Mouse (Mus musculus) frontal cortex, postnatal 25 days (tissue): ENCODE measurements around the gene Hspa12b.

Experiments used
- DNase-seq, 2 experiments: peaks; one replicate each; pipeline ENCODE4 v3.0.0; 2022; ENCODE audit warnings: low spot score in 2 of 2

Gene Hspa12b

DNA sequence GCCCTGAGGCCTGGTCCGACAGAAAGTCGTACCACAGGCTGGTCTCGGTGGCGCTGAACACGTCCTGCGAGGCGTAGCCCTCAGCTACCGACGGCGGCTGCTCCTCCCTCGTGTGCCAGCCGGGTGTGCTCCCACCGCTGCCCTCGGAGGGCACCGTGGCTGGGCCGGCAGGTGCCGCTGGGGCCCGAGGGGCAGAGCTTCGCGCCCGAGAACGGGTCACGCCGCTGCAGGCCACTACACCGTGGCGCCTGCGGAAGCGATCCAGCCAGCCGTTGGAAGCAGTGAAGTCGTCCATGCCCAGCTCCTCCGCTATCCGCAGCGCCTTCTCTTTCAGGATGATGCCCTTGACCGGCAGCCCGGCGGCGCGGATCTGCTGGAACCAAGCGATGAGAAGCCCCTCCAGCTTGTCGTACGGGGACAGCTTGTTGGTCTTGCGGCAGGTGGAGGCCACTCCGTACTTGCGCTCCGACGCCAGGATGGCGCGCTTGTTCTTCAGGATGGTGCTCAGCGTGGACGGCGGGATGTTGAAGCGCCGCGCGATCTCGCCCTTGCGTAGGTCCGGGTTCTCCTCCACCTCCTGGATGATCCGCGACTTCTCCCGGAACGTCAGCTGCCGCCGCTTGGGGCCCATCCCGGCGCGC, 52.3 kb downstream of the Hspa12b start:
- DNase-seq, result peak; percentile 34 to 43

DNA sequence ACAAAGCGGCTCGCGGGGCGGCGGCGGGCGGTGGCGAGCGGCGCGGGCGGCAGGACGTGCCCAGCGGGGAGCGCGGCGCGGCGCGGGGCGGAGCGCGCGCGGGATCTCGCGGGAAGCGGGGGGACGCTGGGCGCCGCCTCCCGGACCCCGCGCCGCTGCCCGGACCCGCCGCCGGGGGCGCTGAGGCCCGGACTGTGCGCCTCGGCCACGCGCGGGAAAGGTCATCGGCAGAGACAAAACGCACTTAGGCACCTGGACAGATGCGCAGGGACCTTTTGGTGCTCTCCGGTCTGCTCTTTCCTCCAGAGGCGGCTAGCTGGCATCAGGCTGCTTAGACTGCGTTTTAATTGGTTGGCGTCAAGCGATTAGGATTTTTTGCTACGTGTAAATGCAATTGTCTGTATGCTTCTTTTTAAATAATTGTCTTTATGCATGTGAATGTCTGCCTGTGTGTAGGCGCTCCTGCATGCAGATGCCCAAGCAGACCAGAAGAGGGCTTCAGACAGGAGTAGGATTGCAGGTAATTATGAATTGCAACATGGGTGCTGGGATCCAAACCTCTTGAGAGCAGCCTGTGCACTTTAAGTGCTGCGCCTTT, 53.0 kb downstream of the Hspa12b start, which contains the start of gene Cenpb:
Cenpb (minus strand) TSS at position 78 of the 598 bp plus-strand sequence.
- DNase-seq, result peak; percentile 68 to 77

DNA sequence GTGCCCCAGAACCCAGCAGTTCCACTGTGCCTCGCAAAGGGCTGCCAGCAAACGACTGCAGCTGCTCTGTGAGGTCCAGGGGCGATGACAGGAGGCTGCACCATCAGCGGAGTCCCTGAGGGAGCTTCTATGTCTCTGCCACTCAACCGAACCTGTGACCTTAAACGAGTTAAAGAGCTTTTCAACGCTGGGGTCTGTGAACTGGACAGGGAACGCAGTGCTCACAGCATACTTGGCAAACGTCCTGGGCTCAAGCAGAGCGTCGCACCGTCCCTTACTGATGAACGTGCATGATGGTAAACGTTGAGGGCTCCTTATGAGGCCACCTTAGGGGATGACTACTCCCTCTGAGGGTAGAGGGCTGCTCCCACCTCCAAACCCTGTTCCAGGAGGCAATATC, 59.3 kb downstream of the Hspa12b start:
- DNase-seq, result no peak

DNA sequence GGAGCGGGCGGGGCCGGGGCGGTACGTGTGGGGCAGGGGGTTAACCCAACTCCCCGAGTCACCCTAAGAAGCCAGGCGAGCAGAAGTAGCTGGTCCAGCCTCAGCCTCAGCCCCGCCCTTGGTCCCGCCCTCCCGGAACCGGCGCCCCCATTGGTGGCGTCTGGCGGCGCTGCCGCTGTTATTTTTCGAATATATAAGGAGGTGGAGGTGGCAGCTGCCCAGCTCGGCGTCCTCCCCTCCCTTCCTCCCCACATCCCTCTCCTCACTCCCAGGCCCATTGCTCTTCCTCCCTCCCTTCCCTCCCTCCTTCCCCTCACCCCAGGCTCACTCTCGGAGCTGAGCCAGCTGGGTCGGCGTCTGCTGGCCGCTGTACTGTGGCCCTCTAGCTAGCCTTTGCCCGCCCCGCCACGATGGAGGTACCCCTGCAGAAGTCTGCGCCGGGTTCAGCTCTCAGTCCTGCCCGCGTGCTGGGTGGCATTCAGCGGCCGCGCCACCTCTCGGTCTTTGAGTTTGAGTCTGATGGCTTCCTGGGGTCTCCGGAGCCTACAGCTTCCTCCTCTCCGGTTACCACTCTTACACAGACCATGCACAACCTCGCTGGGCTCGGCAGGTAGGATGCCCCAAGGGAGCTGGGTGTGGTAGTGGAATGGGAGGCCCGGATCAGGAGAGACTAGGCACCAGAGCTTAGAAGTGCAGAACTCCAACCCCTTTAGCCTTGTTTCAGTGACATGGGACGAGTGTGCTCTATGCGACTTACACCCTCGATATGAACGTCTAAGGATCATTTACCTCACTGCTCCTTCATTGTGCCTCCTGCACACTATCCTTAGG, 59.9 kb downstream of the Hspa12b start, which contains the start of the genes Cdc25b and Spef1:
Cdc25b (plus strand) TSS at position 179 of the 831 bp plus-strand sequence.
Spef1 (minus strand) TSS at position 512 of the 831 bp plus-strand sequence.
- peak; percentile 48 to 54 for DNase-seq

DNA sequence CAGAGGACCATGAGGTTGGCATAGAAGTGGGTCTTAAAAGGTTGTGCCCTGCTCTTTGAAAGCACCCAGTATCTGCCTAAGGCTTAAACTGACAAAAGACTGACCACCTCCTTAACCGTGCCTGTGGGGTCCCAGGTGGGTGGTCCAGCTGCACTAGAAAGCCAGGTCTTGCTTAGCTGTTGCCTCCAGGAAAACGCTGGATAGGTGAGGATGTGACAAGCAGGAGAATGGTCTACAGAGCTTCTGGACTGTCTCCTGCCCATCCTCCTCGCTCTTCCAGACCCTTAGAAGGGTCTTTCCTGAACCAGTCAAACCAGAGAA, 60.5 kb downstream of the Hspa12b start:
- no peak for DNase-seq

DNA sequence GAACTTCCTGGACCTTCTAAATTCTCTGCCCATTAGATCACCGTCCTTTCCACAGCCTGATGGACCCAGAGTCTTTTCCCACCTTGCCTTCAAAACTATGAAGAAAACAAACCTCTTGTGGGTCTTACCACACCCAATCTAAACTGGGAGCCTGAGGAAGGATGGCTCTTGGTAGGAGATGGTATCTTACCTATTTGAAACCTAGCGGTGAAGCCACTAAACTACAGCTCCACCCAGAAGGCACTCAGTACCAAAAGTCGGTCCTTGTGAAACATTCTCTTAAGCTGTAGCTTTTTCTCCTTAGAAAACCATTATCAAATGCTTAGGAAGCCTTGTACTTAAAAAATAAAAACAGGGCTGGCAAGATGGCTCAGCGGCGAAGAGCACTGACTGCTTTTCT, 61.2 kb downstream of the Hspa12b start:
- DNase-seq, result no peak

DNA sequence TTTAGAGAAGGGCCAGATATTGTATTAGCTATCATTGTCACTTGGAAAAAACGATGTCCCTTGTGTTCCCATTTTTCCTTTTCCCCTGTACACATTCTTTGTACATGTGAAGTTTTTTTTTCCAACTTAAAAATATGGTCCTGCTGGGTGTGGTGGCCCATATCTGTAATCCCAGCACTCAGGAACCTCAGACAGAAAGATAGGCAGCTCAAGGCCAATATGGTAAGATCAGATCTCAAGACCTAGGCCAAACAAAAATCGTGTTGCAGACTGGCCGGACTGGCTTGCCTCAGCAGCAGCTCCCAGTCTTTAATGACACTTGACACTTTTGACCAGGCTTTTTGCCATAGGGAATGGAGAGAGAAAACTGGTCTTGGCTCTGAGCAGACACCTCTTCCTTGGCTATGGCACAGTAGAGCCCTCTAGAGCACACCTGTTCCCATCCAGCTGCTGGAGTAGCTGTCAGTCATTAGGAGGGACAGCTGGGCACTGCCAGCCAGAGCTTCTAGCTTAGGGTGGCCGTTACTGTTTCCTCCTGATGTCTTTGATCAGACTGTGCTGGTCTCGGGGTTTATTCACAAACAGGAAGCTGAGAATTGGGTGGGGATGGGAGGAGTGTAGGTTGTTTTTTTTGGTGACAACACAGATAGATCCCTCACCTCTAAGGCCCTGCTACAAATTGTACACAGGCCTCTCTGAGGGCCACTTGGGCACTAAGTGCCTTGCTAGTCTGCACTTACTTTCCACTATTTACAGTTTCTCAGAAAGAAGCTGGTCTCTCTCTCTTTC, 62.6 kb downstream of the Hspa12b start:
- no peak for DNase-seq

DNA sequence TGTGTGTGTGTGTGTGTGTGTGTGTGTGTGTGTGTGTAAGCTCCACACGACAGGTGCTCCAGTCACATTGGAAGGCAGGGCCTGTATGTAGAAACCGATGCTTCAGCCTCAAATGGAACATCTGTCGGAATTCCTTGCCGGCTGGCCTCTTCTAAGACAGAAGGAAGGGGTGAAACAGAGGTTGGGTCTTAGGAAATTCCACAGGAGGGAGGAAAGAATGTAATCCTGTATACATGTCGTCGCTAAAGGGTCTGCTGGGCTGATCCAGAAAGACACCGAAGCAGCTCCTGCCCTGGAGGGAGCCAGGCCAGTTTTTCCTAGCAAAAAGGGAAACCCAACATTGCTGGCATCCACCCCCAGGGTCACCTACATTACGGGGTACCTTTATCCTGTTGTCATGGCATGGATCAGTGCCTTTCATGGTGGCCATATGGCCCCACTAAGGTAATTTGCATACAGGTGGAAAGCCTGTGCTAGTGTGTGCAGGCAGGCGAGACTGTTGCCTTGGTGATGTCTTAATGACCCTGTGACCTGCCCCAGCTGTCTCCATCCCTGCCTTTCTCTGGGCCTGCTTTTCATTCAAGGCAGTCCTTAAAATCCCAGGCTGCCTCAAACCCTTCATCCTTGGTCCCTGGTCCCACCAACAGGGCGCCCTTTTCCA, 63.4 kb downstream of the Hspa12b start:
- no peak for DNase-seq

DNA sequence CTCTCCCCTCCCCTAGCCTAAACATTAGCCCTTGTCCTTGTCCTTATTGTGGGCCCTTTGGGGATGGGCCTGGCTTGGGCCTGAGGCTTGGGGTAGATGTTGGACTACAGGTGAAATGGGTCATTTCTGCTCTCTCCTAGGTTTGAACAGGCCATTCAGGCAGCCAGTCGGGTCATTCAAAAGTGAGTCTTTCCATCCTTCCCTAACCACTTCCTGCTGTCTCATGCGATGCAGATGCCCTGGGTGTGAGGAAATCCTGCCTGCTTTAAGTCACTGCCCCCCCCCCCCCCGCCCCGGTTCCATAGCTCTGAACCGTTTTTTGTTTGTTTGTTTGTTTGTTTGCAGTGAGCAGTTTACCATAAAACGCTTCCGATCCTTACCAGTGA, 63.9 kb downstream of the Hspa12b start:
- no peak for DNase-seq
